Mouse (Mus musculus) liver, embryonic 11.5 days (tissue): ENCODE data around the gene Mcoln1. TPM values are rescaled to one million over a fixed set of nuclear protein-coding genes. Genes with fewer than 3 reads are reported as not detected.

ENCODE experiments used
- ATAC-seq: fragments of 200-750 bp; cut with Nextera tagmentation; replicated peaks from 2 replicates; pipeline ENCODE4 v1.8.0; 2017; ENCODE audit warnings: moderate number of reproducible peaks, mild to moderate bottlenecking, moderate TSS enrichment, moderate library complexity; ENCODE audit not compliant: low FRiP score
- DNase-seq: peaks from one replicate; pipeline ENCODE4 v3.0.0-alpha.2; 2017; ENCODE audit warnings: low spot score
- H3K27ac ChIP-seq: fragments of 300-500 bp; sonication (generic); 2 replicates; pipeline ENCODE4 v1.5.1; 2014; ENCODE audit warnings: mild to moderate bottlenecking, low read depth, low read length, control low read depth
- H3K27me3 ChIP-seq: fragments of 300-500 bp; sonication (generic); replicated peaks from 2 replicates; pipeline ENCODE4 v1.6.1; 2014; ENCODE audit warnings: low read length, mixed read lengths; ENCODE audit not compliant: control insufficient read depth, insufficient read depth
- H3K36me3 ChIP-seq: fragments of 300-500 bp; sonication (generic); 2 replicates; pipeline ENCODE4 v1.6.1; 2014; ENCODE audit warnings: mild to moderate bottlenecking, low read length, moderate library complexity, mixed read lengths; ENCODE audit not compliant: control insufficient read depth, insufficient read depth
- H3K4me1 ChIP-seq: fragments of 300-500 bp; sonication (generic); replicated peaks from 2 replicates; pipeline ENCODE4 v1.6.1; 2014; ENCODE audit warnings: low read length, mixed read lengths; ENCODE audit not compliant: control insufficient read depth, insufficient read depth
- H3K4me2 ChIP-seq: fragments of 300-500 bp; sonication (generic); 2 replicates; pipeline ENCODE4 v1.6.1; 2014; ENCODE audit warnings: mild to moderate bottlenecking, control low read depth, moderate library complexity
- H3K4me3 ChIP-seq: fragments of 300-500 bp; sonication (generic); 2 replicates; pipeline ENCODE4 v1.5.1; 2014; ENCODE audit warnings: low read depth, low read length, control low read depth
- H3K9ac ChIP-seq: fragments of 300-500 bp; sonication (generic); 2 replicates; pipeline ENCODE4 v1.6.1; 2014; ENCODE audit warnings: low read depth, low read length, control low read depth
- H3K9me3 ChIP-seq: fragments of 300-500 bp; sonication (generic); 2 replicates; pipeline ENCODE4 v1.6.1; 2016; ENCODE audit warnings: low read length, inconsistent platforms, mixed read lengths; ENCODE audit not compliant: control insufficient read depth
- WGBS: fragments of 180-500 bp; shearing (Covaris S2); extraction: QIAGEN DNeasy Blood & Tissue Kit; methylation state at CpG from one replicate; pipeline ENCODE4 v1.1.7; 2014; 5-methylcytosine and 5-hydroxymethylcytosine counted together
- polyA plus RNA-seq: library from polyadenylated mRNA; unstranded; fragments of >200 nt; fragmentation: Nextera tagmentation; extraction: Ambion mirVana; gene quantifications from 2 replicates; pipeline ENCODE4 v1.2.1, GENCODE M21; 2014

Gene Mcoln1
- polyA plus RNA-seq, 1 experiment from 2014 or later, result 39.8 TPM

DNA sequence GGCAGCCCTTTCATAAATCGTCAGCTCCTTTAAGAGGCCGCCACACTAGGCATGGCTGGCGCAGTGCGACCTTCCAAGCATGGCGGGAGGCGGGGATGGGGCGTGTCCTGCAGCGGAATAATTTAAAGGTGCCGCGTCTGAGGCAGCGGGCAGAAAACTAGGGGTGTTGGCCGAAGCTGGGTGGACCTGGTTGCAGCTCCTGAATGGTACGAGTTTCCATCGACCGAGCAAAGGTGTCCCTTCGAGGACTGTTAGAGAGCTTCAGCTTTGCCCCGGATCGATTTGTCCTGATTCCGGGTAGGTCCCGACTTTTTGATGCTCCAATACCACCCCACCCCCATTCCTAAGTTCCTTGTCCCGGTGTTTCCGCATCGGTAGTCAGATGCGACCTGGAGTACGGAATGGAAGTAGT, 15.0 kb downstream of the Mcoln1 start, which contains the start of gene Pnpla6:
Gene Pnpla6 (plus strand): TSS at position 125 of the 412 bp plus-strand sequence.
- Histone ChIP-seq H3K27ac (peak within 1 kb of the TSS; percentile 67), H3K9ac (peak within 1 kb of the TSS; percentile 73), H3K4me2 (peak within 1 kb of the TSS; percentile 99), H3K4me3 (peak within 1 kb of the TSS; percentile 82), H3K4me1 (peaks cover 11% of the 10 kb centered on the region), H3K27me3 (no peaks in the 10 kb centered on the region), H3K9me3 (no peaks in the 10 kb centered on the region), H3K36me3 (peaks cover 9% of the 10 kb centered on the region; the same call in 1 of the 2 replicates)
- DNase-seq, result peak; percentile 86
- ATAC-seq, result peak; percentile 65
- under 1% methylated on average over 25 of the region's 25 CpGs for WGBS

DNA sequence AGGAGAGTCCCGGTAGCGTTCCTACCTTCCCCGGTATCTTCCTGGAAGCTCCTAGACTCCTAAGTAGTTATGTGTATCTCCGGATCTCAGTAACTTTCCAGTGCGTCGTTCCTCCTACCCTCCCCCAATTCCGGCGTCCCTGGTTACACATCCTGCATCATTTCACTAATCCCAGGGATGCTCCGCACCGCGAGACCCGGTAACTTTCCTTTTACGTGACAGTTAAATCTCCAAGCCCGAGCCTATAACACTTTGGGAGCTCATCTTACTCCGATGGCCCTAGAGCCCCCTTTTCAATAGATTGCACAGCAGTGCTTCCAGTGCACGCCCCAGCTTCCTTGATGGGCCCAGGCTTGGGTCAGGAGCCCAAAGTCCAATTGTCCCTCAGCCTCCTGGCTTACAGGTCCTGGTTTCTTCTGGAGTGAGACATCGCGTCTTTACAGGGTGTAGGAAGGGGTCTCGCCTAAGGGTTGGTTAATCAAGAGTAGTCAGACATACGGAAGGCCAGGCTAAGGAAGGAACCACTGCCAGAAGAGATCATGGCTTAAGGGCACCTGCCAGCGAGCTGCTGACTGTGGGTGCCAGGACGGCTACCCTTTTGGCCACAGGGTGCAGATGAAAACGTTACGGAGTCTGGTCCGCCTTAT, 15.6 kb downstream of the Mcoln1 start:
- peaks cover 7% of the 10 kb centered on the region; the same call in 1 of the 2 replicates for H3K36me3 ChIP-seq
- H3K27me3 ChIP-seq, result no peaks in the 10 kb centered on the region
- H3K4me3 ChIP-seq, result peak overlapping the region; percentile 82
- H3K9ac ChIP-seq, result peak overlapping the region; percentile 73
- under 1% methylated on average over 25 of the region's 25 CpGs for WGBS
- DNase-seq (peak; percentile 67), ATAC-seq (peak; percentile 32)
- H3K4me2 ChIP-seq, result peak overlapping the region; percentile 99
- H3K9me3 ChIP-seq, result no peaks in the 10 kb centered on the region
- peaks cover 11% of the 10 kb centered on the region for H3K4me1 ChIP-seq
- peak overlapping the region; percentile 67 for H3K27ac ChIP-seq

DNA sequence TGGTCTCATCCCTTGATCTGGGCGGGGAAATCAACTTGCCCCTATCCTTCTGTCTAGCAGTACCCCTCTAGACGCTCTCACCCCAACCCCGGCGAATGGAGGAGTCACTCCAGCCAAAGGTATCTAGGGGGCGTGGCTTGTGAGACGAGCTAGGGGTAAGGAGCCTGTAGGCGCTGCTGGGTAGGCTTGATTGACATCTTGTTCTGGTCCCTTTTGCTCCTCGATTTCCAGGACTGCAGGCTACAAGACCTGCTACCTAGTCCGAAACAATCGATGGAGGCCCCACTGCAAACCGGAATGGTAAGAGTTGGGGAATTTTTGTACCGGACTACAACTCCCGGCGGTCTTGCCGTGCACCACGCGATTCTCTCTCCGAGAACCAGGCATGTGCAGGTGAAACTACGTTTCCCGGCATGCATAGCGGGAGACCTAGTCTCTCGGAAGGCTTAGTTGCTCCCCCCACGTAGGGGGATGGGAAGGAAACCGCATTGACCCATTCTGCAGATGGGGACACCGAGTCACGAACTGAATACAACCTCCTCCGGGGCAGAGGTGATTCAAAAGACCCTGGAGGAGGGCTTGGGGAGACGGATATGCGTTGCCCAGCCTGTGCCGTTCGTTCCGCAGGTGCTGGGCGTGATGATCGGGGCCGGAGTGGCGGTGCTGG, 16.3 kb downstream of the Mcoln1 start:
- DNase-seq (peak; percentile 89), ATAC-seq (peak; percentile 87)
- H3K9ac ChIP-seq, result peak overlapping the region; percentile 73
- peak overlapping the region; percentile 99 for H3K4me2 ChIP-seq
- peak overlapping the region; percentile 82 for H3K4me3 ChIP-seq
- peak overlapping the region; percentile 67 for H3K27ac ChIP-seq
- H3K9me3 ChIP-seq, result no peaks in the 10 kb centered on the region
- peaks cover 12% of the 10 kb centered on the region for H3K4me1 ChIP-seq
- WGBS, result 1% methylated on average over 36 of the region's 36 CpGs
- no peaks in the 10 kb centered on the region for H3K27me3 ChIP-seq
- H3K36me3 ChIP-seq, result peaks cover 7% of the 10 kb centered on the region; the same call in 1 of the 2 replicates

DNA sequence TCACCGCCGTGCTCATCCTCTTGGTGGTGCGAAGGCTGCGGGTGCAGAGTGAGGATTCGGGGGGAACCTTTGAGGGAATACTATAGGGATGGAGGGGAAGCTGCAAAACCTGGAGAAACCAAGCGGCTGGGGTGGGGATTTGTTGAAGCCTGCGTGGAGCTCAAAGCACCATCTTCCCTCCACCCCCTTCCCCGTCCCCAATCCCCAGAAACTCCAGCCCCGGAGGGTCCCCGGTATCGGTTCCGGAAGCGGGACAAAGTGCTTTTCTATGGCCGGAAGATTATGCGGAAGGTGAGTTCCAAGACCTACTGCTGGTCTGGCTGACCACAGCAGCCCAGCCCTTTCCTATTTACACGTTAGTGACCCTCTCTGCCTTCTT, 16.8 kb downstream of the Mcoln1 start:
- H3K36me3 ChIP-seq, result peaks cover 11% of the 10 kb centered on the region; the same call in 1 of the 2 replicates
- H3K4me3 ChIP-seq, result peak overlapping the region; percentile 82
- peaks cover 17% of the 10 kb centered on the region for H3K4me1 ChIP-seq
- H3K9me3 ChIP-seq, result no peaks in the 10 kb centered on the region
- H3K4me2 ChIP-seq, result peak overlapping the region; percentile 99
- ATAC-seq (no peak), DNase-seq (peak; percentile 47)
- no peaks in the 10 kb centered on the region for H3K27me3 ChIP-seq
- 4% methylated on average over 16 of the region's 16 CpGs for WGBS
- peak overlapping the region; percentile 67 for H3K27ac ChIP-seq
- H3K9ac ChIP-seq, result peak overlapping the region; percentile 73

DNA sequence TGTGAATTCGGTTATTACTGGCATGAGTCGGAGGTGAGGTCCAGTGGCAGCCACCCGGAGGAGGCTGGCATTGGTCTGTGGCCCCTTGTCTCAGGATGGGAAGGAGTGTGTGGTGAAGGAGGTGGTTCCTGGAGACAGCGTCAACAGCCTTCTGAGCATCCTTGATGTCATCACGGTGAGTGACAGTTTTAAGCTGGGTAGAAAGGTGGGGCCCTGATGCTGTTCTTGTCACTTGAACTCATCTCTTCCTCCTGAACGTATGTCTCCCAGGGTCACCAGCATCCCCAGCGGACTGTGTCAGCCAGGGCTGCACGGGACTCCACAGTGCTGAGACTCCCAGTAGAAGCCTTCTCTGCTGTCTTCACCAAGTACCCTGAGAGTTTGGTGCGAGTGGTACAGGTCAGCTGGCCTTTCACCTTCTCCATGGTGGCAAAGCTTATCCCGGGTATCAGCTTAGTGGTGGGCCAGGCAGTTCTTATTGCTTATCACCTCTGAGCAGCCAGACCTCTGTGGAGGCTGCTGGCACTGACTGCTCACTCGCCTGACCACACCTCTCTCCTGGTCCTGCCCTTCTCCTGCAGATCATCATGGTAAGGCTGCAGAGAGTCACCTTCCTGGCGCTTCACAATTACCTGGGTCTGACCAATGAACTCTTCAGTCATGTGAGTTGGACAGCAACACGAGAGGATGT, 21.9 kb downstream of the Mcoln1 start:
- Histone ChIP-seq H3K4me1 (peaks cover 18% of the 10 kb centered on the region), H3K9ac (no peak overlapping the region), H3K4me2 (peak overlapping the region; percentile 43), H3K36me3 (peaks cover 17% of the 10 kb centered on the region; the same call in 1 of the 2 replicates), H3K4me3 (no peak overlapping the region), H3K27ac (peak overlapping the region; percentile 55), H3K27me3 (no peaks in the 10 kb centered on the region), H3K9me3 (no peaks in the 10 kb centered on the region)
- WGBS, result 70% methylated on average over 13 of the region's 13 CpGs
- ATAC-seq (peak; percentile 97), DNase-seq (no peak)

DNA sequence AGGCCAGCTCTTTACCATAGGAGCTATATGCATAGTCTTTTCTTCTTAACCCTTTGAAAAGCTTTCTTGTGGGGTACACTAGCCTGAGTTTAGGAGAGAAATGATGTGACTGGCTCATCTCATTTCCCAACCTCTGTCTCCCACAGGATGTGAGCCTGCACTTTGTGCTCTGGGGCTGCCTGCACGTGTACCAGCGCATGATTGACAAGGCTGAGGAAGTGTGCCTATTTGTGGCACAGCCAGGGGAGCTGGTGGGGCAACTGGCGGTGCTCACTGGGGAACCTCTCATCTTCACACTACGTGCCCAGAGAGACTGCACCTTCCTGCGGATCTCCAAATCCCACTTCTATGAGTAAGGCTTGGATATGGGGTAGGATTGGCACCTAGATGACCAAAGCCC, 30.6 kb downstream of the Mcoln1 start:
- no peak for ATAC-seq
- H3K36me3 ChIP-seq, result peaks cover 17% of the 10 kb centered on the region; the same call in 1 of the 2 replicates
- WGBS, result 79% methylated on average over 5 of the region's 5 CpGs

DNA sequence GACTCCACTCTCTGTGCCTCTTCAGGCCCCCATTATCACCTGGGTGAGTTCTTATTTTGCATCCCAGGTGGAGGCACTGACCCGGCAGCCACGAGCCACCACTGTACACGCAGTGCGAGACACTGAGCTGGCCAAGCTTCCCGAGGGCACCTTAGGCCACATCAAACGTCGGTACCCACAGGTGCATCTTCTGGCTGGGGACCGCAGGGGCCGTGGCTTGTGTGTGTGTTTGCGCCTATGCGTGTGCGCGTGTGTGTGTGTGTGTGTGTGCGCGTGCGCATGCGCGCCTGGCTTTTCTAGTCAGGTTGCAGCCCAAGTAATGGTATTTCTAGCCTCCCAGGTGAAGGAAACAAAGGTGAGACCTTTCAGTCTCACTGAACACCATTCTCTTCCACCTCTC, 31.7 kb downstream of the Mcoln1 start:
- H3K4me1 ChIP-seq, result peaks cover 4% of the 10 kb centered on the region; the same call in 1 of the 2 replicates
- no peak for DNase-seq
- no peak overlapping the region for H3K4me3 ChIP-seq
- no peaks in the 10 kb centered on the region for H3K9me3 ChIP-seq
- no peak overlapping the region for H3K4me2 ChIP-seq
- 94% methylated on average over 18 of the region's 18 CpGs for WGBS
- H3K27me3 ChIP-seq, result no peaks in the 10 kb centered on the region
- no peak overlapping the region for H3K27ac ChIP-seq
- no peak overlapping the region for H3K9ac ChIP-seq
- peaks cover 12% of the 10 kb centered on the region; the same call in 1 of the 2 replicates for H3K36me3 ChIP-seq
- no peak for ATAC-seq

More for the DNA sequence above, 30.6 kb downstream of the Mcoln1 start:
- Histone ChIP-seq H3K27ac (no peak overlapping the region), H3K27me3 (no peaks in the 10 kb centered on the region), H3K9me3 (no peaks in the 10 kb centered on the region), H3K4me3 (no peak overlapping the region), H3K9ac (no peak overlapping the region), H3K4me1 (no peaks in the 10 kb centered on the region), H3K4me2 (no peak overlapping the region)
- no peak for DNase-seq

DNA sequence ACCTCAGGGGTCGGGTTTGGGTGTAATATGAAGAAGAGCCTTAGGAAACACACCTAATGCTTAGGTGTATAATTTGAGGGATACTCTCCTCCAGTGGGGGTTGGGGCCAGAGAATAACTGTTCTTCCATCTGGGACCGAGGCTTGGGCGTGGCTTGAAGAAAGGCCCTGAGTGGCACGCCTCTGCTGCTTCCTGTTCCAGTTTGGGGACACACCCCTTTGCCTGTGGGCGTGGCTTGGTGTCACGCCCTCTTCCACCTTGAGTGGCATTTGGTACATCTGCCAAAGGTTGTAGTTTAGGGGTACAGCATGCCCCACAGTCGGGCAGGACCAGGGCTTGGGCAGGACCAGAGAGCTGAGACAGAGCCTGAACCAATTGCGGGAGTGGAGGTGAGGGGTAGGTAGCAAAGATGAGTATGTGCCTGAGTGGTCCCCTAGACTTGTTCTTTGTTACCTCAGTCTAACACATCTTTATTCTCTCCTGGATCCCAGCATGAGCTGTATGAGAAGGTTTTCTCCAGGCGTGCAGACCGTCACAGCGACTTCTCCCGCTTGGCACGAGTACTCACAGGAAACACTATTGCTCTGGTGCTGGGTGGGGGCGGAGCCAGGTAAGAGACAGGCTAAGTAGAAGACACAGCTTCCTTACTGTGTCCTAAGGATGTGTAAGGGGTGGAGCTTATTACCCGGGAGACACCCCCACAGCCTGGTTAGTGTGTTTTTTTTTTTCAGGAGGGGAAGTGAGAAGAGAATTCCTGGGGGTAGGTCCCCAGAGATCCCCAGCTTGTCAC, 36.0 kb downstream of the Mcoln1 start:
- ATAC-seq (peak; percentile 84), DNase-seq (no peak)
- no peaks in the 10 kb centered on the region for H3K27me3 ChIP-seq
- no peak overlapping the region for H3K4me3 ChIP-seq
- H3K4me2 ChIP-seq, result peak overlapping the region; percentile 39
- H3K9me3 ChIP-seq, result no peaks in the 10 kb centered on the region
- WGBS, result 54% methylated on average over 15 of the region's 15 CpGs
- peaks cover 4% of the 10 kb centered on the region; the same call in 1 of the 2 replicates for H3K4me1 ChIP-seq
- no peak overlapping the region for H3K9ac ChIP-seq
- H3K27ac ChIP-seq, result no peak overlapping the region
- H3K36me3 ChIP-seq, result peaks cover 19% of the 10 kb centered on the region; the same call in 1 of the 2 replicates
